Mouse (Mus musculus) myocyte (in vitro differentiated cells): ENCODE data around the gene Asf1a. TPM values are rescaled to one million over a fixed set of nuclear protein-coding genes. Genes with fewer than 3 reads are reported as not detected.

Experiments used
- H3K27me3 ChIP-seq: one replicate; pipeline ENCODE4 v1.6.1; 2011; ENCODE audit not compliant: control insufficient read depth, insufficient read depth, insufficient read length
- H3K36me3 ChIP-seq: one replicate; pipeline ENCODE4 v1.6.1; 2011; ENCODE audit not compliant: control insufficient read depth, insufficient read depth
- H3K4me2 ChIP-seq: one replicate; pipeline ENCODE4 v1.6.1; 2011; ENCODE audit warnings: low read depth, control low read depth
- H3K4me3 ChIP-seq: one replicate; pipeline ENCODE4 v1.5.1; 2011; ENCODE audit warnings: mild to moderate bottlenecking, control low read depth, moderate library complexity
- H3K79me2 ChIP-seq: one replicate; pipeline ENCODE4 v1.6.1; 2011; ENCODE audit not compliant: control insufficient read depth, insufficient read depth
- H3ac ChIP-seq: one replicate; pipeline ENCODE4 v1.6.1; 2011; ENCODE audit not compliant: control insufficient read depth, insufficient read length
- CEBPB ChIP-seq: IDR thresholded peaks from 2 replicates; pipeline ENCODE4 v1.6.1; 2011; ENCODE audit warnings: mild to moderate bottlenecking, moderate library complexity; ENCODE audit not compliant: poor library complexity, insufficient read depth, severe bottlenecking
- E2F4 ChIP-seq: IDR thresholded peaks from one replicate; pipeline ENCODE4 v1.6.1; 2011; ENCODE audit warnings: mild to moderate bottlenecking, control low read depth, moderate library complexity; ENCODE audit not compliant: insufficient read depth
- MAX ChIP-seq: IDR thresholded peaks from one replicate; pipeline ENCODE4 v1.6.1; 2011; ENCODE audit warnings: low read depth, mild to moderate bottlenecking, control low read depth
- MYOD1 ChIP-seq, 3 experiments: IDR thresholded peaks; one replicate each; pipeline ENCODE4 v1.6.1; 2011; ENCODE audit warnings: control low read depth in 2 of 3, low read depth in 2 of 3, mild to moderate bottlenecking in 2 of 3, moderate library complexity in 1 of 3; ENCODE audit not compliant: insufficient read length in 2 of 3, control insufficient read depth in 1 of 3
- MYOG ChIP-seq, 3 experiments: IDR thresholded peaks; one replicate each; pipeline ENCODE4 v1.6.1; 2011; ENCODE audit warnings: control low read depth in 2 of 3, low read depth in 2 of 3, mild to moderate bottlenecking in 2 of 3; ENCODE audit not compliant: insufficient read length in 2 of 3, control insufficient read depth in 1 of 3, insufficient read depth in 1 of 3
- POLR2A ChIP-seq: IDR thresholded peaks from one replicate; pipeline ENCODE4 v1.6.1; 2011; ENCODE audit warnings: low read depth, mild to moderate bottlenecking, control low read depth, moderate library complexity; ENCODE audit not compliant: insufficient read length
- POLR2AphosphoS2 ChIP-seq: IDR thresholded peaks from one replicate; pipeline ENCODE4 v1.6.1; 2011; ENCODE audit warnings: low read depth, control low read depth; ENCODE audit not compliant: insufficient read length
- REST ChIP-seq: IDR thresholded peaks from one replicate; pipeline ENCODE4 v1.6.1; 2011; ENCODE audit warnings: mild to moderate bottlenecking, control low read depth, moderate library complexity; ENCODE audit not compliant: insufficient read depth, insufficient read length
- SRF ChIP-seq: IDR thresholded peaks from one replicate; pipeline ENCODE4 v1.6.1; 2011; ENCODE audit warnings: low read depth; ENCODE audit not compliant: control insufficient read depth, insufficient read length
- TCF12 ChIP-seq: IDR thresholded peaks from one replicate; pipeline ENCODE4 v1.6.1; 2011; ENCODE audit warnings: mild to moderate bottlenecking, control low read depth; ENCODE audit not compliant: poor library complexity, insufficient read depth, severe bottlenecking
- TCF3 ChIP-seq: IDR thresholded peaks from one replicate; pipeline ENCODE4 v1.6.1; 2011; ENCODE audit warnings: low read depth, control low read depth; ENCODE audit not compliant: insufficient read length
- USF1 ChIP-seq: IDR thresholded peaks from one replicate; pipeline ENCODE4 v1.6.1; 2011; ENCODE audit warnings: low read depth, mild to moderate bottlenecking, control low read depth, moderate library complexity
- polyA plus RNA-seq: library from polyadenylated mRNA; unstranded; fragments of >200 nt; fragmentation: generic; extraction: Trizol; gene quantifications from one replicate; pipeline ENCODE4 v1.2.1, GENCODE M21; 2012; ENCODE audit warnings: missing spikeins

The Asf1a gene
- 14.2 TPM for polyA plus RNA-seq

DNA sequence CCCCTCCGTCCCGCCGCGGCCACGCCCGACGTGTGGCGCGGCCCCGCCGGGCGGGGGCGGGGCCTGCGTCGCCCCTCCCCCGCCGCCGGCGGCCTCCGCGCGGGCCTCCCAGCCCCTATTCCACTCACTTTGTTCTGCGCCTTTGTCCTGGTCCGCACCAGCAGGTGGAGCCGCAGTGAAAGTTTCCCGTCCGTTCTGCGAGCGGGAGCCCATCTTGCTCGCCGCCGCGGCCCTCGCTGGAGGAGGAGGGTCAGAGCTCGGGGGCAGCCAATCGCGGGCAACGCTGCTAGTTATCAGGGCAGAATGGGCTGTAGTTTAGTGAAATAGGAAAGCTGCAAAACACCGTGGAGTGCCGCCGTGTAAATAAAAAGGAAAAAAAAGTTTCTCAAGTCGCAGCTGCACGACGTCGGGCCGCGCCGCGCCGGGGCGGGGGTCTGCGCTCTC, at the start of gene Asf1a:
Asf1a (plus strand) TSS at position 81 of the 444 bp plus-strand sequence.
- peaks cover 41% of the 10 kb centered on the region for H3K79me2 ChIP-seq
- no peak for TF ChIP-seq E2F4
- no peak for TF ChIP-seq CEBPB
- peak in 1 of 3 experiments; percentile 27 for TF ChIP-seq MYOG (IDR thresholded peaks at IDR 0.05; ENCODE audit: control insufficient read depth in 1 of 3, insufficient read depth in 1 of 3, insufficient read length in 2 of 3, low read depth in 2 of 3)
- TF ChIP-seq MYOD1 (IDR thresholded peaks at IDR 0.05; ENCODE audit: control insufficient read depth in 1 of 3, insufficient read length in 2 of 3, low read depth in 2 of 3), result peak in 1 of 3 experiments; percentile 1
- no peak for TF ChIP-seq USF1
- no peak for TF ChIP-seq TCF3
- no peak for TF ChIP-seq MAX
- no peak for TF ChIP-seq REST
- TF ChIP-seq POLR2A, result peak; percentile 62
- TF ChIP-seq POLR2AphosphoS2, result peak; percentile 52
- no peak for TF ChIP-seq SRF
- TF ChIP-seq TCF12, result no peak
- peaks cover 3% of the 10 kb centered on the region for H3K36me3 ChIP-seq
- H3K27me3 ChIP-seq, result no peaks in the 10 kb centered on the region
- H3ac ChIP-seq, result peak within 1 kb of the TSS; percentile 45
- H3K4me3 ChIP-seq, result peak within 1 kb of the TSS; percentile 50
- peak within 1 kb of the TSS; percentile 91 for H3K4me2 ChIP-seq

DNA sequence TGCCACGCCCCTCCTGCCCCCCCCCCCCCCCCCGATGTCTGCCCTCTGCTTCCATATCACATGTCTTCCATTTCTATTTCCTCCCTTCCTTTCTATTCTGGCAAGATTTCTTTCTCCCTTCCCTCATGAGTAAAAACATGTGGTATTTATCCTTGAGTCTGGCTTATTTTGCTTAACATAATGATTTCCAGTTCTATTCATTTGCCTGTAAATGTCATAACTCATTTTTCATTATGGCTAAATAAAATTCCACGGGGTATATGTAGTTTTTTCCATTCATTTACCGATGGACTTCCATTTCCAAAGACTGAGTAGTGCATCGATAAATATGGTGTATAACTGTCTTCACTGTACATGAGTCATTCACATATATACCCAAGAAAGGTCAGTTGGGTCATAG, 34.6 kb upstream of the Asf1a start:
- no peaks in the 10 kb centered on the region for H3K27me3 ChIP-seq
- H3K4me3 ChIP-seq, result no peak overlapping the region
- TF ChIP-seq SRF (no peak), MAX (no peak), TCF12 (no peak), REST (no peak), MYOG (IDR thresholded peaks at IDR 0.05; ENCODE audit: control insufficient read depth in 1 of 3, insufficient read depth in 1 of 3, insufficient read length in 2 of 3, low read depth in 2 of 3) (no peak), MYOD1 (IDR thresholded peaks at IDR 0.05; ENCODE audit: control insufficient read depth in 1 of 3, insufficient read length in 2 of 3, low read depth in 2 of 3) (no peak), TCF3 (no peak), USF1 (no peak), CEBPB (no peak), POLR2A (no peak), POLR2AphosphoS2 (no peak)
- H3K79me2 ChIP-seq, result no peaks in the 10 kb centered on the region
- no peaks in the 10 kb centered on the region for H3K36me3 ChIP-seq
- H3ac ChIP-seq, result no peak overlapping the region
- no peak overlapping the region for H3K4me2 ChIP-seq

DNA sequence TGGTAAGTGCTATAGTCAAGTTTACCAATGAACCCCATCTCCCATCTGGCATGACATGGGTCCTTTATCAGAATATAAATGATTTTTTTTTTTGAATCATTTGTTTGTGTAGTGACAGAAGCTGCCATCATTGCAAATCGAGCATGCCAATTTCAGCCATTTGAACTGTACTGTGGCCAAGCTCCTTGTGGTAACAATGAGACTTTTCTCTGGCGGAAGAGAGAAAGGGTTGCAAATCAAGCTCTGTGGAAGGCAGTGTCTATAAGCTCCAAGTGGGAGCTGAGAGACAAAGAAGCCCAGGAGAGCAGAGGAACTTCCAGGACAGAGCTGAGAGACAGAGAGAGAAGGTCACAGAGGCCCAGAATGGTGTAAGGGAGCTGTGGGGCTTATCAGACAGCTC, 31.0 kb upstream of the Asf1a start:
- Histone ChIP-seq H3K79me2 (no peaks in the 10 kb centered on the region), H3K36me3 (no peaks in the 10 kb centered on the region), H3ac (no peak overlapping the region), H3K4me3 (no peak overlapping the region), H3K4me2 (no peak overlapping the region), H3K27me3 (no peaks in the 10 kb centered on the region)
- no peak for TF ChIP-seq CEBPB
- TF ChIP-seq TCF3, result no peak
- TF ChIP-seq POLR2AphosphoS2, result no peak
- TF ChIP-seq REST, result no peak
- TF ChIP-seq POLR2A, result no peak
- no peak for TF ChIP-seq USF1
- TF ChIP-seq E2F4, result no peak
- TF ChIP-seq MYOD1 (IDR thresholded peaks at IDR 0.05; ENCODE audit: control insufficient read depth in 1 of 3, insufficient read length in 2 of 3, low read depth in 2 of 3), result no peak
- TF ChIP-seq TCF12, result no peak
- TF ChIP-seq MAX, result no peak
- TF ChIP-seq SRF, result no peak
- no peak for TF ChIP-seq MYOG (IDR thresholded peaks at IDR 0.05; ENCODE audit: control insufficient read depth in 1 of 3, insufficient read depth in 1 of 3, insufficient read length in 2 of 3, low read depth in 2 of 3)

DNA sequence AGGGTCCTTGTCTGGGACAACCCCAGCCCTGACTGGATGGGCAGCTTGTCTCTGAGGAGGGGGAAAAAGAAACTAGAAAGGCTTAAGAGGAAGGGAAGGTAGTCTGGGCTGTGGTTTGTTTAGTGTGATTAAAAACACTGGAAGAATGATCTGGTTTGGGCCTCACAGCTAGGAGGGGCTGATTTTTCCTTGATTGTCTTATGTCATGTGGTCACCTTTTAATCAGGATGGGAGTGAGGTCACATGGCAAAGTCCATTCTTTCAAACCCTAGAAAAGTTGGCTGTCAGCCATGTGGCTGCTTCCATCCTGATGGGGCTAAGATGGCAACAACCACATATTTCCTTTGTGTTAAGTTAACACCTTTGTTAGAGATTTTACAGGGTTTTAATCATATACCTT, 28.0 kb upstream of the Asf1a start:
- Histone ChIP-seq H3K27me3 (no peaks in the 10 kb centered on the region), H3K79me2 (no peaks in the 10 kb centered on the region), H3ac (no peak overlapping the region), H3K4me2 (no peak overlapping the region), H3K36me3 (no peaks in the 10 kb centered on the region), H3K4me3 (no peak overlapping the region)
- TF ChIP-seq CEBPB (no peak), POLR2A (no peak), TCF12 (no peak), MYOG (IDR thresholded peaks at IDR 0.05; ENCODE audit: control insufficient read depth in 1 of 3, insufficient read depth in 1 of 3, insufficient read length in 2 of 3, low read depth in 2 of 3) (no peak), MAX (no peak), POLR2AphosphoS2 (no peak), TCF3 (no peak), E2F4 (no peak), REST (no peak), USF1 (no peak), SRF (no peak)

DNA sequence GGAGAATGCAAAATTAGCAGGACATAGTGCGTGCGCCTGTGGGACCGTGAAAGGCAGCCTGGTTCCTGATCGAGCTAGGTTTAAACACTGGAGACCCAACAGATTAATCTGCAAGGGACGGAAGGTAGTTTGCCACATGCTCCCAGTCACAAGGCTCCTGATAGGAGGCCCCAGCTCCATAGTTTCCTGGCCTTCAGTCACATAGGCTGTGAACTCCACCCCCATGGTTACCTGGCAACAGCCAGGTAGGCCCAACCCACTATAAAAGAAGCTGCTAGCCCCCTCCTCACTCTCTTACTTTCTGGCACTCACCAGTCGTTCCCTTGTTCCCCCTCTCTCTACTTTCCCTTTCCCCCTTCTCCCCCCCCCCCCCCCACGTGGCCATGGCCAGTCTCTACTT, 16.4 kb upstream of the Asf1a start:
- TF ChIP-seq REST, result no peak
- H3K79me2 ChIP-seq, result no peaks in the 10 kb centered on the region
- no peak overlapping the region for H3K4me2 ChIP-seq
- no peaks in the 10 kb centered on the region for H3K27me3 ChIP-seq
- H3ac ChIP-seq, result no peak overlapping the region
- no peak overlapping the region for H3K4me3 ChIP-seq
- H3K36me3 ChIP-seq, result no peaks in the 10 kb centered on the region
